Mouse (Mus musculus) ovary, postnatal 10 days (tissue): ENCODE results near the gene Gria1.

Experiments
- DNase-seq: peaks from one replicate; pipeline ENCODE4 v3.0.0; 2022; ENCODE audit warnings: low spot score

Gene Gria1

GRCm38 (mm10) chr11:57062441-57062840 is 51.3 kb downstream of the Gria1 start:
- DNase-seq, result no peak

- no peak for DNase-seq
Observed at GRCm38 (mm10) chr11:57070196-57070901, 59.2 kb downstream of the Gria1 start.

- DNase-seq, result no peak
Observed at GRCm38 (mm10) chr11:57072171-57072570, 61.0 kb downstream of the Gria1 start.

GRCm38 (mm10) chr11:57079423-57079822 is 68.2 kb downstream of the Gria1 start:
- DNase-seq, result no peak

- no peak for DNase-seq
Observed at GRCm38 (mm10) chr11:57089527-57089926, 78.3 kb downstream of the Gria1 start.

GRCm38 (mm10) chr11:57090705-57091104 is 79.5 kb downstream of the Gria1 start:
- DNase-seq, result no peak

GRCm38 (mm10) chr11:57091276-57091914 is 80.2 kb downstream of the Gria1 start:
- no peak for DNase-seq

- no peak for DNase-seq
Observed at GRCm38 (mm10) chr11:57100491-57100890, 89.3 kb downstream of the Gria1 start.

- DNase-seq, result no peak
Observed at GRCm38 (mm10) chr11:57103751-57104254, 92.6 kb downstream of the Gria1 start.

GRCm38 (mm10) chr11:57105683-57106082 is 94.5 kb downstream of the Gria1 start:
- DNase-seq, result no peak

- no peak for DNase-seq
Observed at GRCm38 (mm10) chr11:57112386-57112785, 101.2 kb downstream of the Gria1 start.

- DNase-seq, result no peak
Observed at GRCm38 (mm10) chr11:57114410-57114809, 103.2 kb downstream of the Gria1 start.

- no peak for DNase-seq
Observed at GRCm38 (mm10) chr11:57127066-57127465, 115.9 kb downstream of the Gria1 start.

GRCm38 (mm10) chr11:57140162-57140780 is 129.1 kb downstream of the Gria1 start:
- no peak for DNase-seq

- DNase-seq, result no peak
Observed at GRCm38 (mm10) chr11:57143681-57144080, 132.5 kb downstream of the Gria1 start.

GRCm38 (mm10) chr11:57145192-57145591 is 134.0 kb downstream of the Gria1 start:
- DNase-seq, result no peak

GRCm38 (mm10) chr11:57145704-57146103 is 134.5 kb downstream of the Gria1 start:
- DNase-seq, result no peak

- DNase-seq, result no peak
Observed at GRCm38 (mm10) chr11:57151674-57152073, 140.5 kb downstream of the Gria1 start.

GRCm38 (mm10) chr11:57154998-57155397 is 143.8 kb downstream of the Gria1 start:
- no peak for DNase-seq

GRCm38 (mm10) chr11:57159412-57159811 is 148.2 kb downstream of the Gria1 start:
- DNase-seq, result no peak

GRCm38 (mm10) chr11:57160076-57160475 is 148.9 kb downstream of the Gria1 start:
- DNase-seq, result no peak

- no peak for DNase-seq
Observed at GRCm38 (mm10) chr11:57162931-57163330, 151.7 kb downstream of the Gria1 start.

GRCm38 (mm10) chr11:57170058-57170457 is 158.9 kb downstream of the Gria1 start:
- DNase-seq, result no peak
